Mouse (Mus musculus): Measurements from ENCODE around the gene Glcci1. TPM values are rescaled to one million over a fixed set of nuclear protein-coding genes. Genes with fewer than 3 reads are reported as not detected.

Glcci1 gene
- total and polyA plus RNA-seq, 2 experiments from 2014 or later: 5.1 to 11.1 TPM

DNA sequence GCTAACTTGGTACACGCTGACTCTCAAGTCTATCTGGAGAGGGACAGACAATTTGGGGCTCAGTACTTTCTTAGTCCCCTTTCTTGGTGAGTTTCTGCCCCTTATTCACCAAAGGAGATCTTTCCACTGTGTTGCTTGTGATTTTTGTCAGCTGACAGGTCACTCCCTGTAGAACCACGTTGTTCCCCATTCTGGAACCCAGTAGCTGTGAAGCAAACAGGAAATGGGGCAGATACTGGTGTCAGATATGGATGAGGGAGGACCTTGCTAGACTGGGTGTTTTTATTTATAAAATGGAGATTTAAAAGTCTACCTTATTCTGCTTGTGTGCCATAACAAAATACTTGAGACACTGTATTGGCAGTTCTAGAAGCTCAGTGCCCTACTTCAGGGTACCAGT, 108.0 kb downstream of the Glcci1 start:
- no peak for DNase-seq (ENCODE audit: low spot score)
- no peak for TF ChIP-seq CTCF (IDR thresholded peaks at IDR 0.05)
- 84% methylated on average over 2 of the region's 2 CpGs for WGBS

DNA sequence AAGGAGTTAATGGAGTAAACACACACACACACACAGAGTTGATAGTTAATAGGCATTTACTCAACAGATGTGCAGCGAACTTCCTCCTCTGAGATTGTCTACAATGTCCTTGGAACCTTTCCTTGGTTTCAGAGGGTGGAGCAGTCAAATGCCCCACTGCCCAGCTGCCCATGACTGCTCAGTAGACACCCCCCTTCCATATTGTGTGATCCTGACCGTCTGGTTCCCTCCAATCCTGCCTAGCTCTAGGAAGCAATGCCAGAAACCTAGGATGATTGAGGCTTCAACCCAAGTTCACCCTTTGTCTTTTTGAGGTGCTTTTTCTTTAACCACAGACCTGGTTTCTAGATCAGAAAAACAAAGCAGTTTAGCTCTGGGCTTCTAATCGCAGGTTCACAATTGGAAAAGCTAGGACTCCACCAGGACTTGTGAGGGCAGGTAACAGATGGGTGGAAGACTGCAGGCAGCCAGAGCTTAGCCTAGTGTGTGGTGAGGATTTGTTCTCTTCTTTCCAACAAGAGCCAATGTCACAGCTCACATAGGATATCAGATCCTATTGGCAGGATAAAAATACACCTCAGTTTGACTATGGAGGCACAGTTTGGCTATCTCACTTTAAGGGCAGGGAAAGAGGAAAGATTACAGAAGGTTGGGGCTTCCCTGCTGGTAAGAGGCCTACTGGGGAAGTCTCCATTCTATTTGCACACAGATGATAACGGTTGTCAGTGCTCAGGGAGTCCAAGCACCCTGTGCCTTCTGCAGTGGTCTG, 110.4 kb downstream of the Glcci1 start:
- H3K4me1 ChIP-seq (ENCODE audit: insufficient read depth, low read length): no peaks in the 10 kb centered on the region
- no peaks in the 10 kb centered on the region for H3K36me3 ChIP-seq (ENCODE audit: insufficient read depth, low read length)
- H3K9me3 ChIP-seq (ENCODE audit: low read length): no peaks in the 10 kb centered on the region
- no peak for ATAC-seq (ENCODE audit: low FRiP score)
- H3K27me3 ChIP-seq (ENCODE audit: insufficient read depth, low read length): no peaks in the 10 kb centered on the region
- H3K4me2 ChIP-seq (ENCODE audit: low read depth, low read length, poor library complexity, severe bottlenecking): no peak overlapping the region
- no peak for DNase-seq (ENCODE audit: low spot score)
- H3K4me3 ChIP-seq (ENCODE audit: low read depth, low read length): no peak overlapping the region
- no peak overlapping the region for H3K9ac ChIP-seq (replicated peaks; ENCODE audit: low read length, poor library complexity, severe bottlenecking)
- WGBS: 82% methylated on average over 4 of the region's 4 CpGs
- no peak overlapping the region for H3K27ac ChIP-seq (ENCODE audit: low read depth, low read length)
- TF ChIP-seq CTCF (IDR thresholded peaks at IDR 0.05): no peak

More for the DNA sequence above, 108.0 kb downstream of the Glcci1 start:
- Histone ChIP-seq H3K4me1 (ENCODE audit: insufficient read depth, low read length) (no peaks in the 10 kb centered on the region), H3K9ac (replicated peaks; ENCODE audit: low read length, poor library complexity, severe bottlenecking) (no peak overlapping the region), H3K27ac (ENCODE audit: low read depth, low read length) (no peak overlapping the region), H3K36me3 (ENCODE audit: insufficient read depth, low read length) (no peaks in the 10 kb centered on the region), H3K4me3 (ENCODE audit: low read depth, low read length) (no peak overlapping the region), H3K9me3 (ENCODE audit: low read length) (no peaks in the 10 kb centered on the region), H3K4me2 (ENCODE audit: low read depth, low read length, poor library complexity, severe bottlenecking) (no peak overlapping the region), H3K27me3 (ENCODE audit: insufficient read depth, low read length) (no peaks in the 10 kb centered on the region)
- no peak for ATAC-seq (ENCODE audit: low FRiP score)

DNA sequence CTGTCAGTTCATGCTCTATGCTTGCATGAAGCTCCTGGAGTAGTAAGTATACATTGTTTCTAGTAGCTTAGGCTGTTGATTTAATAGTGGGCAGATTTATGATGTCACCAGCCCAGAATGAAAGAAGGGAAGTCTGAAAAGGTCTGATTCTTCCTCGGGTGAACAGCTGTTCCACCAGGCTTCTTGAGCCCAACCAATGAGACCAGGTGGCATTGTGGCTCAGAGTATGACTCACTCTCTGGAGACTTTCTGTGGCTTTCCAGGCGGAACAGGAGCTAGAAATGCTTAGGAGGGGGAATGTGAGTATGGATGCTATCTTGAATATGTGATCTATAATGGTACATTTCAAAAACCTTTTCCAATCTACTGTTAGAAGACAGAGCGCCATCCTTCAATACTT, 113.6 kb downstream of the Glcci1 start:
- H3K36me3 ChIP-seq (ENCODE audit: insufficient read depth, low read length): no peaks in the 10 kb centered on the region
- TF ChIP-seq CTCF (IDR thresholded peaks at IDR 0.05): no peak
- H3K9me3 ChIP-seq (ENCODE audit: low read length): no peaks in the 10 kb centered on the region
- H3K27ac ChIP-seq (ENCODE audit: low read depth, low read length): no peak overlapping the region
- DNase-seq (ENCODE audit: low spot score) (no peak), ATAC-seq (ENCODE audit: low FRiP score) (no peak)
- H3K4me1 ChIP-seq (ENCODE audit: insufficient read depth, low read length): no peaks in the 10 kb centered on the region
- WGBS: 81% methylated on average over 3 of the region's 3 CpGs
- H3K4me3 ChIP-seq (ENCODE audit: low read depth, low read length): no peak overlapping the region
- H3K4me2 ChIP-seq (ENCODE audit: low read depth, low read length, poor library complexity, severe bottlenecking): no peak overlapping the region
- no peak overlapping the region for H3K9ac ChIP-seq (replicated peaks; ENCODE audit: low read length, poor library complexity, severe bottlenecking)
- H3K27me3 ChIP-seq (ENCODE audit: insufficient read depth, low read length): no peaks in the 10 kb centered on the region

DNA sequence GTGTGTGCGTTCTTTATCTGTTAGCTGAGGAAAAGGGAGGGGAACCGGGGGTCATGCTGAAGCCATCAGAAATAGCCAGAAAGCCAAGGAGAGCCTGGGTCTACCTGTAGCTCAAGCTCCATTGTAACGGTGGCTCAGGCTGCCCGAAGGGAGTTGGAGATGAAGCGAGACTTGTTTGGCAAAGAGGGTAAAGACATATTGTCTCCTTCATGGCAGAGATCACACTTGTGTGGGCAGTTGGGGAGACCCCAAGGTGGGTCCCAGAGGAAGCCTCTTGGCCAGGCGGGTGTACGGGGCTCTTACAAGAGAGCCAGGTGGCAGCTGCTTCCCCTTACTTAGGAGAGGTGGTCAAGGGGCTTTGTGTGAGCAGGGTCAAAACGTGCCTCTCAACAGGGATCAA, 118.8 kb downstream of the Glcci1 start:
- H3K4me3 ChIP-seq (ENCODE audit: low read depth, low read length): no peak overlapping the region
- no peaks in the 10 kb centered on the region for H3K27me3 ChIP-seq (ENCODE audit: insufficient read depth, low read length)
- no peaks in the 10 kb centered on the region for H3K9me3 ChIP-seq (ENCODE audit: low read length)
- 93% methylated on average over 8 of the region's 8 CpGs for WGBS
- H3K27ac ChIP-seq (ENCODE audit: low read depth, low read length): no peak overlapping the region
- ATAC-seq (ENCODE audit: low FRiP score) (no peak), DNase-seq (ENCODE audit: low spot score) (no peak)
- no peak overlapping the region for H3K4me2 ChIP-seq (ENCODE audit: low read depth, low read length, poor library complexity, severe bottlenecking)
- H3K9ac ChIP-seq (replicated peaks; ENCODE audit: low read length, poor library complexity, severe bottlenecking): no peak overlapping the region
- no peaks in the 10 kb centered on the region for H3K4me1 ChIP-seq (ENCODE audit: insufficient read depth, low read length)
- H3K36me3 ChIP-seq (ENCODE audit: insufficient read depth, low read length): peaks cover 15% of the 10 kb centered on the region
- TF ChIP-seq CTCF (IDR thresholded peaks at IDR 0.05): no peak

DNA sequence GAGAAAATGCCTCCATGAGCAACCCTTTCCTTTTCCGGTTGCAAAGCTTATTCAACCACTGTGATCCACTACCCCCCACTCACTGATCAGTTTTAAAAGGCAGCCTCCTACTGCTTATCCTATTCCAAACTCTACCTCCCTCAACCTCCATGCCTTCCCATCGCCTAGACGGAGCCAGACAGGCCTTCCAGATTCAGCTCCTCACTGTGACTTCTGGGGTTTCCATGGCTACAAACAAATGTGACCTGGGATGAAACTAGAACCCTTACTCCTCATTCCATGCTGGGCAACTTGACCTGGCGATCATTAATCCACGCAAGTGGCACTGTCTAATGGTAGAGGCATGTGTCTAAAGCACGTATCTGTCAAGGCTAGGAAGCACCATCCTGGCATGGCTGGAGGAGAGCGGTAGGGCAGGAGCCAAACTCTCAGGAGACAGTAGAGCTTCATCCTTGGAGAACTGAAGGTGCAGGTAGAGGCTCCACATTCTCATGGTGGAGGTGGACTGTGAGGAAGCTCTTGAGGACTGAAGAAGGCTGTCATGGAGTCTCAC, 119.4 kb downstream of the Glcci1 start:
- no peak overlapping the region for H3K27ac ChIP-seq (ENCODE audit: low read depth, low read length)
- H3K4me2 ChIP-seq (ENCODE audit: low read depth, low read length, poor library complexity, severe bottlenecking): no peak overlapping the region
- H3K27me3 ChIP-seq (ENCODE audit: insufficient read depth, low read length): no peaks in the 10 kb centered on the region
- no peaks in the 10 kb centered on the region for H3K9me3 ChIP-seq (ENCODE audit: low read length)
- DNase-seq (ENCODE audit: low spot score) (no peak), ATAC-seq (ENCODE audit: low FRiP score) (no peak)
- no peak overlapping the region for H3K9ac ChIP-seq (replicated peaks; ENCODE audit: low read length, poor library complexity, severe bottlenecking)
- H3K4me3 ChIP-seq (ENCODE audit: low read depth, low read length): no peak overlapping the region
- WGBS: 82% methylated on average over 7 of the region's 7 CpGs
- H3K4me1 ChIP-seq (ENCODE audit: insufficient read depth, low read length): no peaks in the 10 kb centered on the region
- H3K36me3 ChIP-seq (ENCODE audit: insufficient read depth, low read length): peaks cover 15% of the 10 kb centered on the region
- no peak for TF ChIP-seq CTCF (IDR thresholded peaks at IDR 0.05)

DNA sequence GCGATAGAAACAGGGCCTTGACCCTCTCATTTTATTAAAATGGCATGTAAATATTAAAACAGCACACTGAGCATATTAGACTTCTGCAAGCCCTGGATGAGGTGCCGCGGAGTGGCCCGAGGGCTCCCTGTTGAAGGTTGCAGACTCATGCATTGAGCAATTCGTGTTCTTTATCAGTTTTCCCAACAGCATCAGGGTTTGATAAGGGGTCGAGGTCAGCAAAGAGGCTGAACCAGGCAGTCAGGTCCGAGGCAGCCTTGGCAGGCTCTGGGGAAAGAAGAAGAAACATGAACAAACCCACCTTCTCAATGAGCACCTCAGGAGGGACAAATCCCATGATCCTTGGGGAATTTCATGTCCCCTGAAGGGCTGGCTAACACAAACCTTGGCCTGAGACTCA, 121.1 kb downstream of the Glcci1 start:
- Histone ChIP-seq H3K4me1 (ENCODE audit: insufficient read depth, low read length) (no peaks in the 10 kb centered on the region), H3K27ac (ENCODE audit: low read depth, low read length) (no peak overlapping the region), H3K4me3 (ENCODE audit: low read depth, low read length) (no peak overlapping the region), H3K27me3 (ENCODE audit: insufficient read depth, low read length) (no peaks in the 10 kb centered on the region), H3K4me2 (ENCODE audit: low read depth, low read length, poor library complexity, severe bottlenecking) (no peak overlapping the region), H3K9ac (replicated peaks; ENCODE audit: low read length, poor library complexity, severe bottlenecking) (no peak overlapping the region), H3K9me3 (ENCODE audit: low read length) (no peaks in the 10 kb centered on the region), H3K36me3 (ENCODE audit: insufficient read depth, low read length) (peaks cover 15% of the 10 kb centered on the region)
- DNase-seq (ENCODE audit: low spot score) (no peak), ATAC-seq (ENCODE audit: low FRiP score) (no peak)
- no peak for TF ChIP-seq CTCF (IDR thresholded peaks at IDR 0.05)
- 86% methylated on average over 7 of the region's 7 CpGs for WGBS
